Mouse (Mus musculus) E14TG2a.4 (cell line): ENCODE data around the gene Dlg4.
"Not testable (repeated sequence)": the region's sequence is repeated elsewhere in the genome, so short reads cannot be mapped to it uniquely, and the experiment has no call there.

Experiments used
- H3K27me3 ChIP-seq: 2 replicates; pipeline ENCODE4 v1.6.1; 2014; ENCODE audit warnings: low read length, control low read depth; ENCODE audit not compliant: insufficient read depth
- H3K36me3 ChIP-seq: 2 replicates; pipeline ENCODE4 v1.6.1; 2014; ENCODE audit warnings: low read length, control low read depth; ENCODE audit not compliant: insufficient read depth
- H3K4me1 ChIP-seq: replicated peaks from 2 replicates; pipeline ENCODE4 v1.6.1; 2014; ENCODE audit warnings: low read depth, low read length, control low read depth
- H3K4me3 ChIP-seq: replicated peaks from 2 replicates; pipeline ENCODE4 v1.5.1; 2014; ENCODE audit warnings: mild to moderate bottlenecking, low read length
- H3K9me3 ChIP-seq: 2 replicates; pipeline ENCODE4 v1.6.1; 2014; ENCODE audit warnings: low read length, control low read depth
- CTCF ChIP-seq: conservative IDR thresholded peaks from 2 replicates; pipeline ENCODE4 v1.5.1; 2014; ENCODE audit warnings: low read length
- NANOG ChIP-seq: IDR thresholded peaks from 2 replicates; pipeline ENCODE4 v1.6.1; 2014; ENCODE audit warnings: borderline replicate concordance, low read length, mixed read lengths
- POU5F1 ChIP-seq: IDR thresholded peaks from 2 replicates; pipeline ENCODE4 v1.6.1; 2014; ENCODE audit warnings: low read length, borderline replicate concordance

Dlg4 gene

DNA sequence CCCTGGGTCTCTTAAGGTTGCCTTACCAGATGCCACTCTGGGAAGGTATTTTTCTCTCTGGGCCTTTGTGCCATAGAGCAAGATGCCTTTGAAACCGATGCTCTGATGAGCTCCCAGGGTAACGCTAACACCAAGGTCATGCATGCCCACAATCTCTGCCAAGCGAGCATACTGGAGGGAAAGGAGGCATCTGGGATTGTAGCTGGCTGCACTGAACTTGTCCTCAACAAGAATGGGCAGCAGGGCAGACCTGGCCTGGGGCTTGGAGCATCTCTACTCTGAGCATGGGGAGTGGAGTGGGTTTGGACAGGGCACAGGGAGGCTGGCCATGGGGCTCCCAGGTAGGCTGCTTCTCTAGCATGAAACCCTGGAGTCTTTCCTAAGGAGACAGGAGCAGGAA is 3.3 kb upstream of the Dlg4 start:
- Histone ChIP-seq H3K27me3 (peaks cover 5% of the 10 kb centered on the region; the same call in 1 of the 2 replicates), H3K9me3 (no peaks in the 10 kb centered on the region), H3K36me3 (peaks cover 60% of the 10 kb centered on the region), H3K4me1 (peaks cover 78% of the 10 kb centered on the region), H3K4me3 (no peak overlapping the region)
- TF ChIP-seq NANOG (no peak), POU5F1 (no peak), CTCF (no peak)

DNA sequence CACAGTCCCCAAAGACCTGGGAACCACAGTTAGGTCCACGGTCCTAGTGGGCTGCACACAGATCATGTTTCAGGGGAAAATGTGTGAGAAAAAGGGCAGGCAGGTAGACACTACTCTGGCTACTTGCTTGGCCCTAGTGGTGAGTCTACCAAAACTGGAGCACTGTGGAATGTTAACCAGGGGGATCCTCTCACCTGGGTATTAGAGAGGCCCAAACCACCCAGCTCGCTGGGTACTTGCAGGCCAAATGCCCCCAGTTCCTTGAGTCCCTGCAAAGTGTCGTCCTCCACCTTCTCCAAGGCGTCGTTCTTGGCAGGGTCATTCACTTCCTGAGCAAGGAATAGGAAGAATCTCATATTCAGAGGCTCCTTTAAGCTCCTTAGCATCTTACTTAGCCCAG is 2.7 kb upstream of the Dlg4 start:
- no peak overlapping the region for H3K4me3 ChIP-seq
- no peaks in the 10 kb centered on the region for H3K9me3 ChIP-seq
- peaks cover 5% of the 10 kb centered on the region; the same call in 1 of the 2 replicates for H3K27me3 ChIP-seq
- TF ChIP-seq POU5F1, result no peak
- TF ChIP-seq NANOG, result no peak
- no peak for TF ChIP-seq CTCF
- H3K36me3 ChIP-seq, result peaks cover 54% of the 10 kb centered on the region
- peaks cover 78% of the 10 kb centered on the region for H3K4me1 ChIP-seq

DNA sequence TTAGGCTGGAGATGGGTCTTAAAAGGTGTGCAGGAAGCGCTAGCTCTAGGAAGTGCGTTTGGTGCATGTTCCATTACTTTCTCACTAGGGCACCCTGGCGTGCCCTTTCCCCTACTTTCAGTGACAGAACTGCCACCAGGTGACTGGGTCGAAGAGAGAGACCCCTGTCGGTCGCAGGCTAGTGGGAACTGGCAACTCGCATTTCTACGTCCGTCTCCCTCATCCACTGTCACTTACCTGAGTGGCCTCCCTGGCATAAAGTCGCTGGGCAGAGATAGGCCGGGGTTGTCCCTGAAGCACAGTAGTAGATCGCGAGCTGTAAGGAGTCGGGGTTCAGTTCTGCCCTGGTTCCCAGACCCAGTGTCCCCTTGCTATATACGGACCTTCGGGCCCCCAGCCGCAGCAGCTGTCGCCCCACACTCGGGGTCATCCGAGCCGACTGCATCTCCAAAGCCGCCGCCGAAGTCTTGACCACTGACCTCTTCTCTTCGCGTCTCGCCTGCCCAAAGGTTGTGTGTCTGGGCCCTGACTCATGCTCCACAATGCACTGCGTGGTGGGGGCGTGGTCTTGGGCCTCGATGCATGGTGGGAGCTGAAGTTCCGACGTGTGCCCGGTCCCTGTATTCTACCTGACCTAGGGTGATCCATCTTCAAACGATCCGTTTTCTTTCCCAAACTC is 1.7 kb upstream of the Dlg4 start, which contains the start of gene Acadvl:
Gene Acadvl (minus strand): TSS at position 532 of the 679 bp plus-strand sequence.
- peaks cover 79% of the 10 kb centered on the region for H3K4me1 ChIP-seq
- no peaks in the 10 kb centered on the region for H3K9me3 ChIP-seq
- peaks cover 5% of the 10 kb centered on the region; the same call in 1 of the 2 replicates for H3K27me3 ChIP-seq
- H3K36me3 ChIP-seq, result peaks cover 44% of the 10 kb centered on the region
- H3K4me3 ChIP-seq, result peak within 1 kb of the TSS; percentile 82
- TF ChIP-seq POU5F1, result no peak
- no peak for TF ChIP-seq CTCF
- TF ChIP-seq NANOG, result no peak

DNA sequence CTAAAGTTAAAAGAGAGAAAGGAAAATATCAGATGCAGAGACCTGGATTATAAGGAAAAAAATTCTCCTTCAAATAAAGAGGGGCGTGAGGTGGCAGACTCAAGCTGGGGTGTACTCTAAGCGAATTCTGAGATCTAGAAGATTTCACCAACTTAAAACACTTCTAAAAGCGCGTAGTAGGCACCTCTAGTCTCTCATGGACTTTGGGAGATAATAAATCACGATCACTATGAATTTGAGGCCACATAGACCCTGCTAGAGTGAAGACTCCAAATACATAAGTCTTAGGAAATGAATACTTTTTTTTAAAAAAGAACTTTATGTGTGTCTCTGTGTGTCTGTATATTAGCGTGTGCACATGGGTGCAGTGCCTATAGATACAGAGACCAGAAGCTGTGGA is 1.1 kb upstream of the Dlg4 start:
- H3K27me3 ChIP-seq, result peaks cover 5% of the 10 kb centered on the region; the same call in 1 of the 2 replicates
- H3K4me3 ChIP-seq, result no peak overlapping the region
- TF ChIP-seq NANOG, result no peak
- no peak for TF ChIP-seq POU5F1
- TF ChIP-seq CTCF, result no peak
- H3K36me3 ChIP-seq, result peaks cover 37% of the 10 kb centered on the region
- no peaks in the 10 kb centered on the region for H3K9me3 ChIP-seq
- peaks cover 79% of the 10 kb centered on the region for H3K4me1 ChIP-seq

DNA sequence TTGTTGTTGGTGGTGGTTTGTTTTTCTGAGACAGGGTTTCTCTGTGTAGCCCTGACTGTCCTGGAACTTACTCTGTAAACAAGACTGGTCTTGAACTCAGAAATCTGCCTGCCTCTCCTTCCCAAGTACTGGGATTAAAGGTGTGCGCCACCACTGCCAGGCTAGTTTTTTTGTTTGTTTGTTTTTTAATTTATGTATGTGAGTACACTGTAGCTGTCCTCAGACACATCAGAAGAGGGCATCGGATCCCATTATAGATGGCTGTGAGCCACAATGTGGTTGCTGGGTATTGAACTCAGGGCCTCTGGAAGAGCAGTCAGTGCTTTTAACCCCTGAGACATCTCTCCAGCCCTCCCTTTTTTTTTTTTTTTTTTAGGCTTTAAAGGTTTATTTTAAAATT is 565 bp upstream of the Dlg4 start:
- not testable (repeated sequence) for H3K27me3 ChIP-seq, H3K9me3 ChIP-seq, H3K4me3 ChIP-seq
- peaks cover 32% of the 10 kb centered on the region for H3K36me3 ChIP-seq
- H3K4me1 ChIP-seq, result peaks cover 77% of the 10 kb centered on the region

DNA sequence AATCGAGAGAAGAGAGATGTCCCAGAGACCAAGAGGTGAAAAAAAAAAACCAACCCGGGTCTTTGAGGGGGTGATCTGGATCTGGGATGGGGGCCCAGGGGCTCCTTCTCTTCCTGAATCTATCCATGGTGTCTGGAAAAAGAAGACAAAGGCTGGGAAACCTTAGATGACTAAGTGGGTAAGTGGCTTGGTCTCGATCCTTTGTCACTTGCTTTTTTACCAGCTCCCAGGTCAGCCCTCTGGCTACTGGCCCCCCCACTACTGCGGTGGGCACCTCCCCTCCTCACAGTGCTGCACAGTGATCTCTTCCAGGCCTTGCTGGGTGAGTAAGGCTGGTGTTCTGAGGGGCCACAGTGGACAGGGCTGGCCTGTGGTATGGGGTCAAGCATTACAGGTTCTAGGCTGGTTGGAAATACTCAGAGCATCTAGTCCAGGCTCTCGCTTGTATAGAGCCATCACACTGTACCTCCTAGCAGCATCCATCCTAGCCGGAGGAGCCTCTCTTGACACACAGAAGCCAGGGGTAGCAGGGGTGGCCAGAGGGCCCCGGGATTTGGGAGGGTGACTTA is 541 bp downstream of the Dlg4 start:
- H3K4me1 ChIP-seq, result peaks cover 66% of the 10 kb centered on the region
- H3K4me3 ChIP-seq, result no peak overlapping the region
- peaks cover 9% of the 10 kb centered on the region for H3K27me3 ChIP-seq
- TF ChIP-seq POU5F1, result no peak
- TF ChIP-seq CTCF, result no peak
- TF ChIP-seq NANOG, result no peak
- peaks cover 21% of the 10 kb centered on the region for H3K36me3 ChIP-seq
- H3K9me3 ChIP-seq, result no peaks in the 10 kb centered on the region

DNA sequence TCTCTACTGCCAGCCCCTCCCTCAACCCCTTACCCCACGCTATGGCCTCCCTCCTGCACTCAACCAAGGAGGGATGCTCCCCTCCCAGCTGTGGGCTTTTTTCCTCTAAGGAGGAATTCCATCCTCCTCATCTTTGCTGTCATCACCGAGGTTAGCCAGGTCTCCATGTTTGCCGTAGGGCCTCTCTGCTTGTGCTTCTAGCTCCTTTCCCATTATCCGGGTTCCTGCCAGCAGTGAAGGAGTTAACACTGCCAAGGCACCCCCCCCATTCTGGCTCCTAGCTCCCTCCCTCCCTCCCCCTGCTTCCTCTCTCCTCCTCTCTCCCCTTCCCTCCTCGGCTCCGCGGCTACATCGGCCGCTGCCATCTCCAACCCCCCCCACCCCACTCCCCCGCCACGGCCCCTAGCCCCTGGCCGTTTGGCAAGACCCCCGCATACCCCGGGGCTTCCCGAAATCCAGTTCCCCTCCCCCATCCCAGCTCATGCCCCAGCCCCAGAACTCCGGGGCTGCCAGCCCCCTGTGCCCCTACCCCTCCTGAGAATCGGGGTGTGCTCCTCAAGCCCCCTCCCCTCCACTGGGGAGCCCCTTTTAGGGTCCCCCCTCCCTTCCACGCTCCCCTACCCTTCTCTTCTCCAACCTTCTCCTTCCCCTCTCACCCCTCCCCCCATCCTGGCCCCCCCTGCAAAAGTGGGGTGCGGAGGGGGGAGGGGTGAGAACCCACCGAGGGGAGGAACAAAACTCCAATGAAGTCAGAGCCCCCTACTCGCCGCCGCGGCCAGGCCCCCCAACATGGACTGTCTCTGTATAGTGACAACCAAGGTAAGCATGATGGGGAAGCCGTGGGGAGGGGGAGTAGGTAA is 1.6 kb downstream of the Dlg4 start:
- Histone ChIP-seq H3K36me3 (peaks cover 11% of the 10 kb centered on the region), H3K27me3 (peaks cover 19% of the 10 kb centered on the region), H3K9me3 (no peaks in the 10 kb centered on the region), H3K4me3 (peak overlapping the region; percentile 65), H3K4me1 (peaks cover 59% of the 10 kb centered on the region)
- TF ChIP-seq NANOG (no peak), POU5F1 (no peak), CTCF (no peak)

DNA sequence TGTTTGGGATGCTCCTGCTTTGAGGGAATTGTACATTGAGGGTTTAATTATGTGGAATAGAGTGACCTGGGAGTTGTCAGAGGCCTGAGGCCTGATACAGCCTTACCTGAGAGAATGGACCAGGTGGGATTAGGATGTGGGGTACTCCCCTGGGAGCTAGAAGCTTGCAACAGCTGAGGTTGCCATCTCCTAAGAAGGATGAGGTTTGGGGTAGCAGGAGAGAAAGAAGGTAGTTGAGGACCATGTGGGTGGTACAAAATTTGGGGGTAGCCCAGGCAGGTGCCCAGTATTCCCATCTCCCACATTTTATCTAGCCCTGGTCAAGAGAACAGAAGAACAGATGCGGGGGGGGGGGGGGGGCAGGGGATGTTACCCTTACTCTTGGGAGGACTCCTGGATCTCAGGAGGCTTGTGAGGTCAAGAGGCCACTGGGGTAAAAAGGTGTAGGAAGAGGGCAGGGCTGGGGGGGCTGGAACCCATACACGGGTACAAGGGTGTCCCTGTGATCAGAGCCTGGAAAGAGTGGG is 2.8 kb downstream of the Dlg4 start:
- Histone ChIP-seq H3K4me1 (peaks cover 57% of the 10 kb centered on the region), H3K36me3 (no peaks in the 10 kb centered on the region), H3K9me3 (no peaks in the 10 kb centered on the region), H3K4me3 (no peak overlapping the region), H3K27me3 (peaks cover 29% of the 10 kb centered on the region)
- no peak for TF ChIP-seq NANOG
- TF ChIP-seq CTCF, result no peak
- TF ChIP-seq POU5F1, result no peak
